Mouse (Mus musculus): Measurements from ENCODE around the gene Tmem54.

Tmem54 gene

DNA sequence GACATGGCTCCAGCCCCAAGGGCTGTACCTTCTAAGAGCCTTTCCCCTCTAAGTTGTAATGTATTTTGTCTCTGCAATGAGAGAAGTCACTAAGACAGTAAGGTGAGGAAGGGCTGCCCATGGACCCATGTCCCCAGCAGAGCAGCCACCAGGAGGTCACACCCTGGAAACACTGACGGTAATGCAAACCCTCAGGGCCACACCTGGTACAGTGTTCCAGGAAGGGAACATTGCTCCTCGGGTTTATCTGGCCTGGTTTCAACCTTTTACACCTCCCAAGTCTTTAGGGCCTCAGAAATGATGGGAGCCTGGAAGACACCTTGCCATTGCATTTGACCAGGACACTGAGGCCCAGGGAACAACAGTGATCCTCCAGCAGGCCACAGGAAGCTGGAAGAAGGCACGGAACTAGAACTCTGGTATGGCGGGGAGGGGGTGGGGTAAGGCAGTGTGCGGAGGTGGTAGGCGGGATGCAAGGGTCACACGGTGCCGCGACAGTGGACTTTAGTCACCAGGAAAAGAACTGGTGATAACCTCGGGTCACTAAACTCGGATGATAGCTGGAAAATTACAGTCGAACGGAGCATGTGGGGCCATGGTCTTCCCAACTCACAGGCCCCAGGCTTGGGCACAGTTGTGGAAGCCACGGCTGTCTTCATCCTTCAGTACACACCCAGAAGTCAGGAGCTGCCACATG is 3.1 kb upstream of the Tmem54 start:
- DNase-seq: no peak

DNA sequence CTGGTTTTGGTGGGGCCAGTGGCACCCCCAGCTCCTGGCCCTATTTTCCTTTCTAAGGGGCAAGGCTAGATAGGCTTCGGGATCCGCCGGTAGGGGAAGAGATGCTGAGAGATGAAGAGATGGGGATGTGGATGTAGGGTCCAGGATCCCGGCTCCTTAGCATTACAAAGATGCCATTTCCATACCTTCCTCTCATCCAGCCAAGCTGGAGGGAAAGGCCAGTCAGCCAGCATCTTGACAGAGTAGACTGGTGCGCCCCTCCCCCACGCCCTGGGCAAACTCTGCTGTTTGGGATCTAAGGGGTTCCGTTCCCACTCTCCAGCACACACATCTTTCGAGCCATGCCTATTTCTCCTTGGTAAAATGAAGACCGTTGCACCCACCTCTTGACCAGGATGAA is 725 bp downstream of the Tmem54 start:
- DNase-seq: no peak

DNA sequence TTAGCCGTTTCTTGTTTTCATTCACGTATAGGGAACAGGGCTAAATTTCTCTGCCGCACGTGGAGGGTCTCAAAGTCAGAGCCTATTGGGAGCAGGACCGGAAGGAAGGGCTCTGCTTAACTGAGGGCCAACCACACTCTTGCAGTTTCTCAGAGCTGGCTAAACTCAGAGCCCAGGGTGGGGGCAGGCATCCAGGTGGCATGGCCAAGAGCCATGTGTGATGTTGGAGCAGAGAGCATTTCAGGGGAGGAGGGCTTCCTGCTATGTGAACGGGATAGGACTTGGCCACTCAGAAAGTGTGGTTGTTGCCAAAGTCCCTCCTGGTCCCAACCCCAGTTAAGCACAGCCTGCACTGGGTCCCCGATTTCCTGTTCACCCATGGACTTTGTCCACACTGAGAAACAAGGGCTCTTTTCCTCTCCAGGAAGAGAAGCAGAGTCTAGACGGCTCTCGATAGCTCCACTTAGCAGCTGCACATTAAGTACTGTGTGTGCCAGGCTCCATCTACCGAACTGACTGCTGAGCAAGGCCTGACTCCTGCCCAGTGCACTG is 2.1 kb downstream of the Tmem54 start:
- no peak for DNase-seq

DNA sequence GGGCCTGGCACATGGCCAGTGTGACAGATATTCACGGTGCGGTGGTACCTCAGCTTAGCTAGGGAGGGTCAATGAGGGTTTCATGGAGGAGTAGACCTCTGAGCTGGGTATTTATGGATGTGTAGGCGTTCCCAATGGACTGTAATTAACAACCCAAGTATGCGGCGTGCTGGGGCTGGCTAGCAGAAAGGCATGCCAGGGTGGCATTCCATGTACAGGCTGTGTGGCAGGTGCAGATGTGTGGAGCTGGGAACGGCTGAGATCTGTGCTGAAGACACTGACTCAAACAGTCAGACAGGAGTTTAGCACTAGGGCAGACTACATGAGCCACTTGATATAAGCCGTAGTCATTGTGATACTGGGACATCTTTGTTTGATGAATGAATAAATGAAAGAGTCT is 3.3 kb downstream of the Tmem54 start:
- DNase-seq: no peak

DNA sequence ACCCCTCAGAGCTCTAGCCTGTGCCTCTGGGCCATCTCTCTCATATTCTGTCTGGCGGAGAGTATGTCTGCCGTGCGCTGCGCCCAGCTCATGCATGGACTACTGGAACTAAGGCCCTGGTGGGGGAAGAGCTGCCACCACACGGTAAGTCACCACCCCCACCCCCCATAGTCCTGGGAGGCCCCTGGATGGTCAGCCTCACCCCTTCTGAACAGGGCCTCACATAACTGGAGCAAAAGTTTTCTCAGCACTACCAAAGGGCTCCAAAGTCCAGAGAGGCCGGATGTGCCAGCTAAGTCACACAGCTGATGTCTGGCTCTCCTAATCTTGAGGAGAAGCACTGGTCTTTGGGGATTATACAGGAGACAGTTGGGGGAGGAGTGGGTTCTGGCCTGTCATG is 5.5 kb downstream of the Tmem54 start:
- no peak for DNase-seq

DNA sequence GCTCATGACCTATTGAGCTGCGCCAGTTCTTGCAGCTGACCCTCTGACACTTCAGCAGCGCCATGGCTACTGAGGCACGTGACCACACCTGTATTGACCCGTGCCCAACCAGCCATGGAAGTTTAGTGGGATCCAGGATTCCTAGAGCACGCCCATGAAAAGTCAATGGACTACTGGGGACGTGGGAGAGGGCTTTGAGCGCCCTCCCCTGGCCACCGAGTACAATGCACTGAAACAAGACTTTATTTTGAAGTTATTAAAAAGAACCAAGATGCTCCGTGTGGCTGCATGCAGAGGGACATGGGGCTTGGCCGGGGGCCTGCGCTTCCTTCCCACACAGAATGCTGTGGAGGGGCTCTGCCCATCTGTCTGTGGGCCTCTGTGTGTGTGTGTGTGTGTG is 6.0 kb downstream of the Tmem54 start:
- no peak for DNase-seq

DNA sequence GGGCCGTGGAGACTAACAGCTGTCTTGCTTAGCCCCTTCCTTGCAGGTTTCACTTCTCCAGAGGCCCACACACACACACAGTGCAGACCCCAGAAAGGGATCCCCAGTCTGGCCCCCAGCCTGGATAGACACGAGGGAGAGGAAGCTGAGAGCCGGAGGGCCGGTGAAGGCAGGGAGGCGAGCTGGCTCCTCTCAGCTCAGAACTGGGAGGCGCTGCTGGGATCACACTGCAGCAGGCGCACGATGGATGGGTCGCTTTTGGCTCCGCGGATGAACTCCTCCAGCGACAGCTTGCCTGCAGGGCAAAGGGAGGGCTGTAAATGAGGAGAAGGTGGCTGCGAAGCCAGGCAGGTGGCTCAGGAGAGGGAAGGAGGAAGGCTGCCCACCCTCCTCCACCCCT is 6.9 kb downstream of the Tmem54 start:
- no peak for DNase-seq

DNA sequence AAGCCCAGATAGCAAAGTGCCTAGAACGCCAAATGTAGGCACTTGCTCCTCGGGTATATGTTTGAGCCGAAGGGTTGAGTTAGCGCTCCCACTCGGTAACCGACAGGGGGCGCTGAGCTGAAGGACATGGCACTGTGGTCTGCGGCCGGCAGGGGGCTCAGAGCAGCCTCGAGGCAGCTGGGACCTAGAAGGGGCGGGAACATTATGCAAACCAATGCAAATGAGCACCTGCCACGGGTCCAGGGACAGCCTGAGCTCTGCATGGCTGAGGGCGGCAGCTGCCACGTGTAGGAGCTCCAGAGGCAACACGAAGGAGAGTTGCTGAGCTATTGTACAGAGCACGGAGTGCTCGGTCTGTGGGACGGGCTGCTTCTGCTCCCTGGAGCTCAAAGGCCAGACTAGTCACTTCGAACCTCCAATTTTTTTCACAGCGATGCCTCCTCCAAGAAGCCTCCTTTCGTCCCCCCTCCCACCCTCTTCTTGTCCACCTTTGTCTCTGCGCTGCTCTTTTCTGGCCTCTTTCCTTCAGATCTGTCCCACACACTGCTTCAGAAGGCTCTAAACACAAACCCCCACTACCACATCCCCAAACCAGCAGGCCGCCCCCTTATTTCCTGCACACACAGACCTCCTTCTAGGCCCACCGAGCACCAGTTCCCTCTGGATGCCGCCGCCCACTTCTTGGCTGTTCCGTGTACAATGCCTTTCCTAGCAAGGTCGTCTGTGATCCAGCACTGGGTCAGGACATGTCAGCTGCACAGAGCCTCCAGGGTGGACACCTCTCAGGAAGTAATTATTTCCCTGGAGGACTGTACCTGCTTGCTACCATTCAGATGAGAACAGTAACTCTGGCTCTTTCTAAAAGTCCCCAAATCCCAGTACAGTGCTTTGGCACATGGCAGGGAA is 8.0 kb downstream of the Tmem54 start:
- peak in 1 of 2 experiments; percentile 24 for DNase-seq

DNA sequence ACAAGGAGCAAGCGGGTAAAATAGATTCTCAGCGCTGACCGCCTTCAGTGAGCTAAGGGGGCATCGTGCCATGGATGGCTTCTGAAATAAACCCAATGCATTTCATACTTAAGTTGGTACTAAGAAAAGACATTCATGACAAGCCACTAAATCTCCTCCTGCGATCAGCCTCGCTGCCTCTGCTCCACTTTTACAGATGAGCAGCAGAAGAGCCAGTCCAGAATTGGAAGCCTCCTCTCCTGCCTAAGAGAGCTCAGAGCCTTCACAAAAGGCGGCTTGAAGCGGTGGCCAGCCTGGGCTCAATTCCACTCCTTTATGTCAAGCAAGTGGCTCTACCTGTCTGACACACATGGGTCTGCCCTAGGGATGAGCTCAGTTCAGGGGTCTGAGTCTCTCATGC is 11.4 kb downstream of the Tmem54 start:
- DNase-seq: no peak

DNA sequence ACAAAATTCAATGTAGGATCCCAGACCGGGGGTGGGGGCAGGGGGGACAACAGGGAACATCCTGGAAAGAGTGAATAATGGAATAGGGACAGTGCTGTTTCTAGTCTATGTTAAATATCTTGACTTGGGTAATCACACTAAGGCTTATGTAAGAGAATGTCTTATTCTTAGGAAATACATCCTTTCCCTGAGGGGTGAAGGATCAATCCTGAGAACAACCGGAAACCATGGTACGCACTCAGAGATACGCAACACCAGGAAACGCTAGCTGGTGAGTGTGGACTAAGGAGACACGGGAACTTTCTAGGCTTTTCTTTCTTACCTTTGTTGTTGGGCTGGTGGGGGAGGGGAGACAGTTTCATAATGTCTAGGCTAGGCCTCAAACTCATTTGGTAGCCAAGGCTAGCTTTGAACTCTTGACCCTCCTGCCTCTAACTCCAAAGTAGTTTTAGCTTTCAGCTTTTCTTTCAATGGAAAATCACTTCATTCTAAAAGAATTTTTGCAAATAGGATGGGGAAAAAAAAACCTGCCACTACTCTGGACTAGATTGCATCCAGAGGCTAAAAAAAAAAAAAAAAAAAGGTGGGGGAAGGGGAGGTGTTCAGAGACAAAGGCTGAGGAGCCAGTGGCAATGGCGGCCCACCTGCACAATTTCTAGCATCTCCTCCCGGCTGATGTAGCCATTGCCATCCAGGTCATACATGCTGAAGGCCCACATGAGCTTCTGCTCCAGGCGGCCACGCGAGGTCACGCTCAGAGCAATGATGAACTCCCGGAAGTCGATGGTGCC is 12.6 kb downstream of the Tmem54 start:
- no peak for DNase-seq

DNA sequence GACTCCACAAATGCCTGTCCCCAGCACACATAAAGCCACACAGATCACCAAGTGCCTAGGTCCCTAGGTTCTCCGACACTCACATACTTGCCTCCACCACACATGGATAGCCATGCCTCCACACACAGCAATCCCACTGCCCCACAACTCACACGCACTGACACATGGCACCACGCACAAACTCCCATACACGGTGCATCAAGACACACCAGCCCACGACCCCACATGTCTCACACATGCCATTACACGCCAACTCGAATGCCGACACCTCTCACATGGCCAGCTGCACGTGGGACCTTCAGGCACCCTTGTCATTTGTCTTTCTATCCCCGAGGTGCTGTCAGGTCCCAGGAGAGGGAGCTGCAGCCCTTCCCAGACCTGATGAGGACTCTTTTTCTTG is 14.4 kb downstream of the Tmem54 start:
- DNase-seq: no peak

DNA sequence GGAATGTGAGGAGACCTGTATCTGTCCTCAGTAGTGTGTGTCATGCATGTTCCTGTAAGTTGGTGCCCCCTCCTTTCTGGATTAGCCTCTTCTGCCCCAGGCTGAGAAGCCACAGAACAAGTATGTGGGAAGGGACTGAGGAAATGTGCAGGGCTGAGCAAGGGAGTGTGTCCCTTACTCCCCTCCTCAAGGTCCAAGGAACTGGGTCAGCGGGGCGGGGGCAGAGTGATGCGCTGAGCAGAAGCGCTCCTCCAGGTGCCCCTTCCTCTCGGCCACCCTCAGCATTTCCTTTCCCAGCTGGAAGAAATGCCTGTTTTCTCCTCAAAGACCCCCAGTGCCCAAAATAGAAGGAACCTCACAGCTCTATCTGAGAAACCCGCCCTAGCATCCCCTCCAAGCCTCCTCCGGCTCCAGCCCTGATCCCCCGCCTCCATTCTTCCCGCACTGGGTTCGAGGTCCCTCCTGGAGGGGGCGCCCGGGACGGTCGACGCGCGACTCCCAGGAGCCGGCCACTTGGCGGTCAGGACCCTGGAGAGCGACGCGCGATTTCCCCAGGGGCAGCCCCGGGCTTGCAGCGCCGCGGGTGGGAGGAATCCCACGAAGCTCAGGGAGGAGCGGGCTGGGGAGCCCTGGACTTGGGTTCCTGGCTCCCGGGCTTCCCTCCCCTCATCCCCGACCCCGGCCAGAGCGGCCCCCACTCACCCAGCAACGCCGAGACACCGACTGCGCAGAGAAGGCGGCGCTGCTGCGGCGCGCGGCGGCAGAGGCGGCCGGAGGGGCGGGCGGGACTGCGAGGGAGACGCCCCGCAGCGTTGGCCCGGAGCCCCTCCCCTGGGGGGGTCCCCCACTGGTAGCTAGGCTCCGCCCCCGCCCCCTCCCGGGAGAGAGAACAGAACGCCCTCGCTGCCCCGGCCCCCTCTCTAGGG is 15.4 kb downstream of the Tmem54 start:
- peak; percentile 34 to 62 for DNase-seq

DNA sequence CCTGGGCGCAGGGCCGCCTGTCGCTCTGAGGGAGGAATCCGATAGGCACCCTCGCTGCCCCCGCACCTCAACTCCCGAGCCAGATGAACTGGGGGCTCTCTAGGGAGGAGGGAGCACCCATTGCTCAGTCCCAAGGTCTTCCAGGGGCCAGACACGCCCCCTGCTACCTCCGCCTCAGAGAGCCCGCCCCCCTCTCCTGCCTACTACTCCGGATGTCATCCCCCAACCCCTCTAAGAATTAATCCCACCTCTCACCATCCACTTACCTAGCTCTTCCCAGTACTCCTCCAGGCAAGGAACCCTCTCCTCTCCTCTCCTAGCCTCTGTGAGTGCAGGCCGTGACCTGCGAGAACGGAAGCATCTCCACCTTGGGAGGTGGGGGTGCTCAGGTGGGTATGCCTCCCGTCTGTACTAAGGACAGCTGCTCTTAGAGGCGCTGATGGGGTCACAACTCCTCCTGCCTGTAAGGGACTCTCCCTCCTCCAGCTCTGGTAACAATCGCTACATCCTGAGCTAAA is 16.3 kb downstream of the Tmem54 start, which contains the start of gene Hpca:
TSS of gene Hpca (minus strand) at position 468 of the 518 bp plus-strand sequence.
- DNase-seq: no peak

DNA sequence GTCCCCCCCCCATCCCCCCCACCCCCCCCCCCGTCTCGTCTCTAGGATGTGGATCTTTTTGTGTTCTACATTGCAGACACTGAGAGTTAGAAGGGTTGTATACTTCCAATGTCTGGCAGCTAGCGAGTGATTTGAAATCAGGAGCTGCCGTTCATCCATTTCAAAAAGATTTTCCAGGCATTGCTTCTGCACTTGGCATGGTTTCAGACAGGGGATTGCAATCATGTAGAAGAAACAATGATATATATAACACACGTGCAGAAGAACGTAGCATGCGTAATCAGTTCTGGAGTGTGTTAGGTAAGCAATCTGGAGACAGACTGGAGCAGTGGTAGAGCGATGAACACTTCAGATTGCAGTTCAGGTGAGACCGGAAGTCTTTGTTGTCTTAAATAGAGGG is 16.8 kb downstream of the Tmem54 start:
- DNase-seq: no peak

DNA sequence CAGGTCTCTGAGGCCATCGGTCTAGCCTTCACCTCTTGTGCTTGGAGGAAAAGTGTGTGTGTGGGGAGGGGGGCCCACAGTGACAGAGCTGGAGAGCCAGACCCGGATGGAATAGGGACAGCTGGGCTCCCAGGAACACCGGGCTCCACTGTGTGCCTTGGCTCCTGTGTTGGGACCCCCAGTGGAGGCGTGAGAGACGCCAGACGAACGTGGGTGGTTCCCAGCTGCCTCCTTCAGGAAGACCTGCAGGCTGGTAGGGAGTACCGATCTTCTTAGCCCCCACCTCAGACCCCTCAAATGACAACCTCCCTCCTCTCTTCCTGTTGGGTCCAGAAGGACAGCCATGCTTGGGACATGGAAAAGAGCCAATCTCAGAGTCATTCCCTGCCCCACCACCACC is 17.4 kb downstream of the Tmem54 start:
- no peak for DNase-seq

DNA sequence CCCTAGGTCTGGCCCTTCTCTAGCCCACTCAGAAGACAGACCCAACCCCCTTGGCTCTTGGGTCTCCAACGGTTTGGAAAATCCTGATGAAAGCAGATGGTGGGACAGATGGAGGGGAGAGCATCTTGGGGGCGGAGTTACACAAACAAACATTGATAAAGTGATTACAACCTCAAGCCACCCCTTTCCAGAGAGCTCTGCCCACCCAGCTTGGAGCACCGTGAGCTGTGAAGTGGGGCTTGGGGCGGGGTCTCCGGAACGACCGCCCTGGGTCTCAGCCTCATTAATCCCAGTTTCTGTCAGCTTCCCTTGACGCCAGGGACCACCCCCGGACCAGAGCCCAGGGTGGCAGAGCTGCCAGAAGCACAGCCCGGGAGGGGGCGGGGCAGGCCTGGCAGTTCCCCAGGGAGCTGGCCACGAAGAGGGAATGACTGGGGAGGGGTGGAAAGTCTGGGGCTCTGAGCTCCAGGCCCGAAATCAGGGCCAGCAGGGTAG is 19.4 kb downstream of the Tmem54 start:
- no peak for DNase-seq

DNA sequence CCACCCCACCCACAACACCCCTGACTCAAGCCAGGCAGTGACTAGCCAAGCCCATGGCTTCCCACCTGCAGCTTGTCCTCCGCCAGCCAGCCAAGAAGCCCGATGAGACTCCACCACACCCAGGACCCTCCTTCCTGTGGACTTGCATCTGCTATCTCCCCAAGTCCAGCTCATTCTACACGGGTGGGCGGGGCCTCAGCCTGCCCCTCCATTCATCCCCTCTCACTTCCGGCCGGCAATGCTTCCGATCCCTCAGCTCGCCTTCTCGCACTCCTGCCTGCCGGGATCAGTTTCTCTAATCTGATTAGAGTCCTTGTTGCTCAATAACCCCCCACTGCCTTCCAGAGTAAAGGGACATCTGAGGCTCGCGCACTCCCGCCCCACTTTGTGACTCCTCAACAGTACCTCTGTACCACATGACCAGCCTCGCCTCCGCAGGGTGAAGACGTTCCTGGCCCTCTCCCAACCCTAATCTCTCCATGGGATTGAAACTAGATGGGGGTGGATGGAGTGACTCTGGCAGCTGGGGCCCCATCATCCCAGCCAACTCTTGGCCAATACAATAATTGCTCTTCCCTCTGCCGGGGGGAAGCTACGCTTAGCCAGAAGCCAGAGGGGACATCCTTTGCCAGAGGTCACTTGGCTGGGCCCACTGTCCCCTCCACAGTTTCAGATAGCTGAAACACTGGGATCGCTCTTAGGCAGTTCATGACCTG is 20.5 kb downstream of the Tmem54 start:
- DNase-seq: no peak

DNA sequence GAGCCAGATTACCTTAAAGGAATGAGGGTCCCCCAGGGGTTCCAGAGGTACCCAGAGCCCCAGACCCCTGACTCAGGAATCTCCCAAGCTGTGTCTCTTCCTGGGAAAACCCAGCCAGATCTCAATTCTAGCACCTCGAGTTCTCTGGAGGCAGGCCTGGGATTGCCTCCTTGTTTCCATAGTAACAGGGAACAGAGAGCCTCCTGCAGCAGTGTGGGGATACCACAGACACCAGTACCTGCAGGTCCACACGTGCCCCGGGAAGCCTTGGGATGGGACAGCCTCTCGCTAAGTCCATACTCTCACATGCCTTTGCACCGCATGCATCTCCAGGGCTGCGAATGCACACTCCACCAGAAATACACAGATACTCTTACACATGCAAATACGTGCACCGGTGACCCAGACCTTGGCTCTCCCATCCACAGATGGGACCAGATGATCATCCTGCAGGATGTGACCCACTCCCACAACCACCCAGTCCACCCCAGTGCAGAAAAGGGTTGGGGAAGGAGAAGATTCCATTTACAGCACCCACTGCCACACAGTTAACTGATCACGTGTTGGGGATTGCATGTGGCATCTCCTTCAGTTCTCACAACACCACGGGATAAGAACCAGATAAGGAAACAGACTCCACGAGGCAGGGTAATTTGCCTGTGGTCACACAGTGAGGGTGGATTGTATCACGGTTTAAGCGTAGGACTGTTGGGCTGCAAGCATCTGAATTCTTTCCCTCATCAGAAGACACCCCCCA is 23.4 kb downstream of the Tmem54 start:
- DNase-seq: no peak

DNA sequence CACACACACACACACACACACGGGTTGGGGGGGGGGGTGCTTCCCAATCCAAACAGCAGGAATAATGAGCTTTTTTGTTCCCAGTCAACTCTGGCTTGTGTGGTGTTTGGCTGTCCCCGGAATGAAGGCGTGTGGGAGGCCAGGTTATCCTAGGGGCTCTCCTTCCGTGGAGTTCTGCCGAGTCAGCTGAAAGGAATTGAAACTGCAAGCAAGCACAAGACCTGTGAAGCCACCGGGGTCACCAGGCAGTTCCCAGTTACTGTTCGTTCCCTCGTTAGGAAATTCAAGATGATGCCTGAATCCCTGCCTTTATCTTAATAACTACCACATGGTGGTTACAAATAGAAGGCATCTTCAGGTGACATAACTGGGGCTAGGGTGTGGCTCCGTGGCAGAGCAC is 24.0 kb downstream of the Tmem54 start:
- no peak for DNase-seq

DNA sequence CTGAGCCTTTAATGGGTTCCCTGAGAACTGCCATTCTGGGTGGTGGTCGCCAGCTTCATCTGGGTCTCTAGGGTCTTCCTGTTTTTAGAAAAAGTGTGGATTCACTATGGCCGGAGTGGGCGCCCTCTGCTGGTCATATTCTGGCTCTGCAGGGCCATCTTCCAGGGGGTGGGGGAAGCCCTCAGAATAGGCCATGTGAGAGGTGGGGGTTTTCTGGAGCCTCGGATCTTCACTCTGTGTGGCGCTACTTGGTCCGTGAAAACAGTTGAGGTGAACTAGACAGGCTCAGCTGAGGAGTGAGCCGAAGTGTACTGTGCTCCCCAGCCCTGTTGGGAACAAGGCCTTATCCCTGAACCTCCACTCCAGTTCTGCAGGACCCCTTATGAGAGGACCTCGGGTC is 24.8 kb downstream of the Tmem54 start:
- peak in 1 of 2 experiments; percentile 42 for DNase-seq

All from spleen, adult 18-20 months (tissue).